Mouse (Mus musculus) liver, embryonic 13.5 days (tissue): ENCODE data around the gene Hp. TPM values are rescaled to one million over a fixed set of nuclear protein-coding genes. Genes with fewer than 3 reads are reported as not detected.
A peak's percentile ranks its signal among the peaks of the same experiment; 100 is the strongest.

Source experiments
- ATAC-seq: fragments of 200-750 bp; cut with Nextera tagmentation; 2 replicates; pipeline ENCODE4 v1.8.0; 2017; ENCODE audit warnings: low read depth, mild to moderate bottlenecking, moderate number of reproducible peaks, moderate library complexity
- DNase-seq: peaks from one replicate; pipeline ENCODE4 v3.0.0; 2022
- H3K27ac ChIP-seq: fragments of 300-500 bp; sonication (generic); 2 replicates; pipeline ENCODE4 v1.5.1; 2015; ENCODE audit warnings: moderate library complexity, mild to moderate bottlenecking, inconsistent platforms
- H3K27me3 ChIP-seq: fragments of 300-500 bp; sonication (generic); 2 replicates; pipeline ENCODE4 v1.6.1; 2015; ENCODE audit warnings: mild to moderate bottlenecking, inconsistent platforms
- H3K36me3 ChIP-seq: fragments of 300-500 bp; sonication (generic); 2 replicates; pipeline ENCODE4 v1.6.1; 2015; ENCODE audit warnings: mild to moderate bottlenecking, inconsistent platforms
- H3K4me1 ChIP-seq: fragments of 300-500 bp; sonication (generic); replicated peaks from 2 replicates; pipeline ENCODE4 v1.6.1; 2015; ENCODE audit warnings: inconsistent platforms
- H3K4me2 ChIP-seq: fragments of 300-500 bp; sonication (generic); 2 replicates; pipeline ENCODE4 v1.6.1; 2015; ENCODE audit warnings: inconsistent platforms, mild to moderate bottlenecking, moderate library complexity
- H3K4me3 ChIP-seq: fragments of 300-500 bp; sonication (generic); replicated peaks from 2 replicates; pipeline ENCODE4 v1.5.1; 2015; ENCODE audit warnings: mild to moderate bottlenecking, inconsistent platforms
- H3K9ac ChIP-seq: fragments of 300-500 bp; sonication (generic); 2 replicates; pipeline ENCODE4 v1.6.1; 2015; ENCODE audit warnings: mild to moderate bottlenecking, inconsistent platforms
- H3K9me3 ChIP-seq: fragments of 300-500 bp; sonication (generic); replicated peaks from 2 replicates; pipeline ENCODE4 v1.6.1; 2016; ENCODE audit warnings: inconsistent platforms
- WGBS: fragments of 180-500 bp; shearing (Covaris S2); methylation state at CpG from one replicate; pipeline ENCODE4 v1.1.7; 2015; ENCODE audit not compliant: insufficient replicate concordance; 5-methylcytosine and 5-hydroxymethylcytosine counted together
- polyA plus RNA-seq: library from polyadenylated mRNA; unstranded; fragments of >200 nt; fragmentation: Nextera tagmentation; extraction: Ambion mirVana; gene quantifications from 2 replicates; pipeline ENCODE4 v1.2.1, GENCODE M21; 2015

Hp gene
- polyA plus RNA-seq, 1 experiment from 2014 or later, result 16.7 TPM

GRCm38 (mm10) chr8:109592164-109592563, 13.2 kb upstream of the Hp start:
- DNase-seq (no peak), ATAC-seq (no peak)
- 0 out of 2 replicates have a peak, but pooled peaks cover 4% of the 10 kb centered on the region for H3K4me1 ChIP-seq
- no peak overlapping the region for H3K4me3 ChIP-seq
- no peak overlapping the region for H3K4me2 ChIP-seq
- 75% methylated on average over 5 of the region's 5 CpGs for WGBS
- H3K9me3 ChIP-seq, result no peaks in the 10 kb centered on the region
- no peak overlapping the region for H3K27ac ChIP-seq
- no peaks in the 10 kb centered on the region for H3K27me3 ChIP-seq
- peaks cover 39% of the 10 kb centered on the region for H3K36me3 ChIP-seq
- no peak overlapping the region for H3K9ac ChIP-seq

GRCm38 (mm10) chr8:109591367-109591766, 12.4 kb upstream of the Hp start:
- Histone ChIP-seq H3K4me2 (no peak overlapping the region), H3K27ac (no peak overlapping the region), H3K4me1 (0 out of 2 replicates have a peak, but pooled peaks cover 4% of the 10 kb centered on the region), H3K9me3 (no peaks in the 10 kb centered on the region), H3K27me3 (no peaks in the 10 kb centered on the region), H3K4me3 (no peak overlapping the region), H3K36me3 (peaks cover 38% of the 10 kb centered on the region), H3K9ac (no peak overlapping the region)
- ATAC-seq, result no peak
- 51% methylated on average over 3 of the region's 3 CpGs for WGBS
- no peak for DNase-seq

- H3K27ac ChIP-seq, result no peak overlapping the region
- H3K4me3 ChIP-seq, result no peak overlapping the region
- ATAC-seq (no peak), DNase-seq (no peak)
- H3K4me2 ChIP-seq, result no peak overlapping the region
- H3K4me1 ChIP-seq, result 0 out of 2 replicates have a peak, but pooled peaks cover 4% of the 10 kb centered on the region
- H3K9ac ChIP-seq, result no peak overlapping the region
- peaks cover 38% of the 10 kb centered on the region for H3K36me3 ChIP-seq
- H3K9me3 ChIP-seq, result no peaks in the 10 kb centered on the region
- no peaks in the 10 kb centered on the region for H3K27me3 ChIP-seq
- WGBS, result 83% methylated on average over 9 of the region's 9 CpGs
Measured at GRCm38 (mm10) chr8:109590901-109591300, 11.9 kb upstream of the Hp start.

- no peak for DNase-seq
- no peak overlapping the region for H3K4me3 ChIP-seq
- WGBS, result 53% methylated on average over 7 of the region's 7 CpGs
- H3K9ac ChIP-seq, result no peak overlapping the region
- H3K36me3 ChIP-seq, result peaks cover 5% of the 10 kb centered on the region
- no peak overlapping the region for H3K27ac ChIP-seq
- H3K9me3 ChIP-seq, result no peaks in the 10 kb centered on the region
- ATAC-seq, result peak; percentile 61
- H3K4me2 ChIP-seq, result no peak overlapping the region
- 0 out of 2 replicates have a peak, but pooled peaks cover 4% of the 10 kb centered on the region for H3K4me1 ChIP-seq
- H3K27me3 ChIP-seq, result no peaks in the 10 kb centered on the region
Measured at GRCm38 (mm10) chr8:109586972-109587504, 8.1 kb upstream of the Hp start.

GRCm38 (mm10) chr8:109585652-109586051, 6.7 kb upstream of the Hp start:
- Histone ChIP-seq H3K4me1 (0 out of 2 replicates have a peak, but pooled peaks cover 3% of the 10 kb centered on the region), H3K9me3 (no peaks in the 10 kb centered on the region), H3K36me3 (no peaks in the 10 kb centered on the region), H3K9ac (no peak overlapping the region), H3K4me3 (no peak overlapping the region), H3K27me3 (no peaks in the 10 kb centered on the region), H3K27ac (no peak overlapping the region), H3K4me2 (no peak overlapping the region)
- DNase-seq (no peak), ATAC-seq (no peak)

GRCm38 (mm10) chr8:109584830-109585229, 5.9 kb upstream of the Hp start:
- WGBS, result 48% methylated on average over 3 of the region's 3 CpGs
- Histone ChIP-seq H3K4me1 (0 out of 2 replicates have a peak, but pooled peaks cover 3% of the 10 kb centered on the region), H3K4me3 (no peak overlapping the region), H3K27me3 (no peaks in the 10 kb centered on the region), H3K36me3 (no peaks in the 10 kb centered on the region), H3K9ac (no peak overlapping the region), H3K9me3 (no peaks in the 10 kb centered on the region), H3K27ac (peak overlapping the region; percentile 39; the same call in 1 of the 2 replicates), H3K4me2 (no peak overlapping the region)
- DNase-seq, result no peak
- peak; percentile 26; the same call in 1 of the 2 replicates for ATAC-seq

- H3K27me3 ChIP-seq, result no peaks in the 10 kb centered on the region
- no peak overlapping the region for H3K4me3 ChIP-seq
- H3K9me3 ChIP-seq, result no peaks in the 10 kb centered on the region
- H3K4me2 ChIP-seq, result no peak overlapping the region
- H3K4me1 ChIP-seq, result 0 out of 2 replicates have a peak, but pooled peaks cover 3% of the 10 kb centered on the region
- DNase-seq, result no peak
- no peak overlapping the region for H3K27ac ChIP-seq
- ATAC-seq, result no peak
- H3K9ac ChIP-seq, result no peak overlapping the region
- no peaks in the 10 kb centered on the region for H3K36me3 ChIP-seq
- WGBS, result 64% methylated on average over 4 of the region's 4 CpGs
Measured at GRCm38 (mm10) chr8:109584293-109584692, 5.3 kb upstream of the Hp start.

- 48% methylated on average over 4 of the region's 4 CpGs for whole genome bisulfite sequencing
- DNase-seq (no peak), ATAC-seq (no peak)
- no peak overlapping the region for H3K27ac ChIP-seq
- H3K4me3 ChIP-seq, result no peak overlapping the region
- H3K4me1 ChIP-seq, result no peaks in the 10 kb centered on the region
- no peaks in the 10 kb centered on the region for H3K27me3 ChIP-seq
- no peak overlapping the region; the same call in 1 of the 2 replicates for H3K9ac ChIP-seq
- H3K9me3 ChIP-seq, result no peaks in the 10 kb centered on the region
- no peak overlapping the region for H3K4me2 ChIP-seq
- peaks cover 6% of the 10 kb centered on the region; the same call in 1 of the 2 replicates for H3K36me3 ChIP-seq
Measured at GRCm38 (mm10) chr8:109576311-109576710, 2.7 kb downstream of the Hp start.

GRCm38 (mm10) chr8:109571139-109571538, 7.8 kb downstream of the Hp start:
- Histone ChIP-seq H3K4me3 (no peak overlapping the region), H3K27me3 (no peaks in the 10 kb centered on the region), H3K4me1 (peaks cover 8% of the 10 kb centered on the region), H3K27ac (no peak overlapping the region), H3K9me3 (no peaks in the 10 kb centered on the region), H3K36me3 (peaks cover 16% of the 10 kb centered on the region), H3K4me2 (no peak overlapping the region), H3K9ac (no peak overlapping the region)
- DNase-seq, result no peak
- no peak for ATAC-seq
- WGBS, result 82% methylated on average over 12 of the region's 12 CpGs

GRCm38 (mm10) chr8:109565498-109566333, 13.3 kb downstream of the Hp start, which contains the start of the genes Dhx38 and Txnl4b:
TSS of gene Dhx38 (minus strand) at chr8:109565861.
TSS of gene Txnl4b (plus strand) at chr8:109565892.
- Histone ChIP-seq H3K4me3 (peak within 1 kb of the TSS; percentile 97), H3K36me3 (peaks cover 29% of the 10 kb centered on the region), H3K9ac (peak within 1 kb of the TSS; percentile 94), H3K4me2 (peak within 1 kb of the TSS; percentile 90), H3K9me3 (no peaks in the 10 kb centered on the region), H3K27me3 (no peaks in the 10 kb centered on the region), H3K27ac (peak within 1 kb of the TSS; percentile 94), H3K4me1 (peaks cover 24% of the 10 kb centered on the region)
- peak; percentile 100 for ATAC-seq
- WGBS, result under 1% methylated on average over 52 of the region's 52 CpGs
- peak; percentile 96 for DNase-seq

GRCm38 (mm10) chr8:109564766-109565165, 14.2 kb downstream of the Hp start:
- Histone ChIP-seq H3K27me3 (no peaks in the 10 kb centered on the region), H3K27ac (peak overlapping the region; percentile 94), H3K4me2 (peak overlapping the region; percentile 90), H3K36me3 (peaks cover 33% of the 10 kb centered on the region), H3K4me1 (peaks cover 24% of the 10 kb centered on the region), H3K4me3 (peak overlapping the region; percentile 97), H3K9ac (peak overlapping the region; percentile 94), H3K9me3 (no peaks in the 10 kb centered on the region)
- no peak for DNase-seq
- WGBS, result 3% methylated on average over 10 of the region's 10 CpGs
- ATAC-seq, result no peak
